Mouse (Mus musculus) adrenal gland, postnatal 36 days (tissue): Measurements from ENCODE around the gene Fgfbp3. TPM values are rescaled to one million over a fixed set of nuclear protein-coding genes. Genes with fewer than 3 reads are reported as not detected.
A peak's percentile ranks its signal among the peaks of the same experiment; 100 is the strongest.
"Not testable (repeated sequence)": the region's sequence is repeated elsewhere in the genome, so short reads cannot be mapped to it uniquely, and the experiment has no call there.

Experiments
- DNase-seq, 2 experiments: peaks; one replicate each; pipeline ENCODE4 v3.0.0; 2021; ENCODE audit warnings: mixed read lengths in 1 of 2
- long read RNA-seq, 2 experiments: library from polyadenylated mRNA; stranded (forward); transcript quantifications; one replicate each; pipeline ENCODE4 v2.0.0; 2021; ENCODE audit warnings: borderline sequencing depth in 2 of 2
- total RNA-seq, 2 experiments: library from RNA; stranded (reverse); gene quantifications; 2 replicates each; pipeline ENCODE4 v1.2.3; 2021

Fgfbp3 gene
- 1 to 10 TPM; 2.8 to 3.7 TPM for total RNA-seq
- long read RNA-seq, experiment 1, partial matches to known transcripts = 17 of 17 reads
- long read RNA-seq, experiment 1, other reads (novel, unspliced or antisense) = 0 of 17 reads
- long read RNA-seq, experiment 2, partial matches to known transcripts = 2 of 2 reads
- long read RNA-seq, experiment 2, other reads (novel, unspliced or antisense) = 0 of 2 reads

- DNase-seq = no peak
These were observed at the start of gene Fgfbp3 for GRCm38 (mm10) chr19:36919466-36919865. Gene Fgfbp3, minus strand, starts transcription at chr19:36919615.

DNA sequence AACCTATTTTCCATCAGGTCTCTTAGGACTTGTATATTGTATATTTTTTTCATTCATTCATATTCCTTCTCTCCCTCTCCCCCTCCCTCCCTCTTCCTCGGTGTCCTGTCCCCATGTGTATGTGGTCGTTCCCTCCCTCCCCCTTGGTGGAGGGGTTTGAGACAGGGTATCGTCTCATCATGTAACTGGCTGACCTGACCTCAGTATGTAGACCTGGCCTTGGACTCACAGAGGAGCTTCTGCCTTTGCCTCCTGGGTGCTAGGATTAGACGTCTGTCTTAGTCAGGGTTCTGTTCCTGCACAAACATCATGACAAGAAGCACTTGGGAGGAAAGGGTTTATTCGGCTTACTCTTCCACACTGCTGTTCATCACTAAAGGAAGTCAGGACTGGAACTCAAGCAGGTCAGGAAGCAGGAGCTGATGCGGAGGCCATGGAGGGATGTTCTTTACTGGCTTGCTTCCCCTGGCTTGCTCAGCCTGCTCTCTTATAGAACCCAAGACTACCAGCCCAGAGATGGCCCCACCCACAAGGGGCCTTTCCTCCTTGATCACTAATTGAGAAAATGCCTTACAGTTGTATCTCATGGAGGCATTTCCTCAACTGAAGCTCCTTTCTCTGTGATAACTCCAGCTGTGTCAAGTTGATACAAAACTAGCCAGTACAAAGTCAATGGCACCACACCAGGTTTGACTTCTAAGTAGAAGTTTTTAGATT is 43.3 kb upstream of the Fgfbp3 start:
- DNase-seq = not testable (repeated sequence)

DNA sequence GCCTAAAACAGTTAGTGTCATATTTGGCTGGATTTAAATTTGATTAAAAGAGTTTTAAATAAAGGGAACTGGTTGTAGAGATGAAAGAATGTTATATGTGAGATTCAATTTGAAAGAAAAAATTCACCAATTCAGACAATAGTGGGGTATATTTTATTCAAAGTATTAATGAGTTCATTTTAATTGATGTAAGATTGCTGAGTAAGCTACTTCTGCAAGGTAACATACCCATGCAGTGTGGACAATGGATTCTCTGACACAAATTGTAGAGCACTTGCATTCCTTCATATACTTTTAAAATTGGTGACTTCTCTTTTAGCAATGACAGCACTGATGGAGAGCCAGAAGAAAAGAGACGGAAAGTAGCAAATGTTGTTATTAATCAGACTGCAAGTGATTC is 41.9 kb upstream of the Fgfbp3 start:
- no peak for DNase-seq

- no peak for DNase-seq
These were observed 38.9 kb upstream of the Fgfbp3 start for GRCm38 (mm10) chr19:36958331-36958730.

DNA sequence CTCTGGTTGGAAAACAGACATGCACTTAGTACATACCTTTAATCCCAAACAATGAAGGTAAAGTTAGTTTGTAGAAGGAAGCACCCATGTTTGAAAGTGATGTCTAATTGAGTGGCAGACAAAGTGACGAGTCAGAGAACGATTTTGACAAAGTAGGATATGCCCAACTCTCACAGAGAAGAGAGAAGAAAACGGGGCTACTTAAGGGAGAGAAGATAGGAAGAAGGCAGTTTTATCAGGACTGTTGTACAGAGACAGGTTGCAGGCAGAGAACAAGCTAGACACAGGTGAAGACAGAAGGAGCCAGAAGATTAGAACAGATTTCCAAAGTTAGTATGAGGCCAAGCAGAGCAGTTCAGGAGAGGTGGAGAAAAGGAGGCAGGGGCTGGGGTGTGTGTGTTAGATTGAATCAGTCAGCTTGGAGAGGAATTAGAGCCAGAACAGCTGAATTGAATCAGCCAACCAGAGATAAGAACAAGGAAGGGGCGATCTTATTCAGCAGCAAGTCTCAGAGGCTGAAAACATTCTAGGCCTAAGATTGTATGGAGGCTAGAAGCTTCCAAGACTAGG is 34.3 kb upstream of the Fgfbp3 start:
- DNase-seq = no peak

GRCm38 (mm10) chr19:36940064-36940463 is 20.6 kb upstream of the Fgfbp3 start:
- DNase-seq = peak; percentile 6 to 16

DNA sequence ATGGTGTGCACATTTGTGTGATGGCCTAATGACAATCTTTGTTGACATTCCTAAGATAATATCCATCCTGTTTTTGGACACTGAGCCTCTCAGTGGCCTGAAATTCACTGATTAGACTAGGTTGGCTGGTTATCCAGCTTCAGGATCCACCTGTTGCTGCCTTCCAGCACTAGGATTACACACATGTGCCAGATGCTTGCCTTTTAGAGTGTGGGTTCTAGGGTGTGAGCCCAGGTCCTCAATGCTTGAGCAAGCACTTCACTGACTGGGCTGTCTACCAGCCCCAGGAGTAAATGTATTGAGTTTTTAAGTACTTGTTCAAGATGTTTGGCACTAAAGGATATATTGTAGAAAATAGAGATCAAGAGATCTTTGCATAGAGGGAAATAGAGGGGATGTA is 18.6 kb upstream of the Fgfbp3 start:
- no peak for DNase-seq

DNA sequence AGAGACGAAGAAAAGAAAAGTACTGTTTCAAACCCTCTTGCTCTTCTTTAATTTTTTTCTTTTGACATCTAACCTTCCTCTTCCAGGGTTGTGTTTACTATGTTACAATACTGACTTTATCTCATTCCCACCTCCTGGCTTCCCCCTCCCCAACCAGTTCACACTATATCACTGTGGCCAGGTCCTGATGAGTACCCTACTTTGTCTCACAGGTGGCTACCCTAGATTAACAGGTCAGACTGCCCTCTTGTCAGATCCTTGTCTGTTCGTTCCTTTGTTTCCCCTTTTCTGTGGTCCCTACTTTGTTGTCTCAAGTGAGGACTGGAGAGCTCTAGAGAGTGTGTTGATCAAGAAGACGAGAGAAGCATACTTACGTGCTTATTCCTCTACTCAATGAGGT is 16.9 kb upstream of the Fgfbp3 start:
- no peak for DNase-seq

DNA sequence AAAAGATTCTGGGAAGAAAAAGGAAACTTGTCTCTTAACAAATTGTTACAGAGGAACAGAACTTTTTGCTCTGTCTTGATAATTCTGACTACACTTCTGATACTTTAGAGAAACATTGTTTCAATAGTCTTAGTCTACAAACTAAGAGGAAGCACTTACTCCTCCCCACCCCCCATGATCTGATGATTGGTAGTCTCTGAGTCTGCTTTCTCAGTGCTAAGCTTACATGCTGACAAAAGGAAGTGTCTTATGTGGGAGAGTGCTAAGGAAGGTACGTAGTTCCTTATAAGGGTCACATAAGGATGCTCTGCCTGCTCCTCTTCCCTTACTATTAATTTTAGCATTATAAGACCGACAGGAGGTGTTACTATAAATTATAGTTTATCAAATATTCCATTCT is 13.2 kb upstream of the Fgfbp3 start:
- DNase-seq = no peak

DNA sequence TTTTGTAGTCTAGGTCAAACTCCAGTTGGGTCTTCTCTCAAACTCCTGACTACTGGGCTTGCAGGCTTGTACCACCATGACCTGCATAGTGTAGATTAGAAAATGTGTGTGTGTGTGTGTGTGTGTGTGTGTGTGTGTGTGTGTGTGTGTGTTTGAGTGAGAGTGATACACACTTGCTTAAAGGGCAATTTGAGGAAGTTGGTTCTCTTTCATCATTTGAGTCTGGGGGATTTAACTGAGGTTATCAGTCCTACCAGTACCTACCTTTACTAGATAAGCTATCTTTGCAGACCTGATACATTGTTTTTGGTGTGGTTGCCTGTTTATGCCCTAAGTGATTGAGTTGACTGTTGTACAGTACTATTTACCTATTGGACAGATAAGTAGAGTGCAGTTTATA is 12.7 kb upstream of the Fgfbp3 start:
- no peak for DNase-seq

DNA sequence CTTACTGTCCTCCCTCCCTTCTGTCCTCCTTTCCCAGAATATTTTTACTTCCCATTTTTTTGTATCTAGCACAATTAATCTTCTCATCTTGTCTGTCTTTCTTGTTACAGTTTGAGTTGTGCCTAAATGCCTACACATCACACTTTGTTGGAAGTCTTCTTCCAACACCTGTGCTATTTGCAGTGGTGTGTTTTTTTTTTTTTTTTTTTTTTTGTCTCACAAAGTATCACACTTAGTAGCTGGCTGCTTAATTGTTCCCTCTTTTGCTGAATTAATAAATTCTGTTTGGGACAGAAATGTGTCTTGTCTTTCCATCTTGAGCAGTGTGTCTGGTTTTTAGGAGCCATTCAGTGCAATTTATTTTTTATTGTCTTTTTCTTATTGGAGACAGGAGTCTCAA is 10.4 kb upstream of the Fgfbp3 start:
- DNase-seq = no peak

DNA sequence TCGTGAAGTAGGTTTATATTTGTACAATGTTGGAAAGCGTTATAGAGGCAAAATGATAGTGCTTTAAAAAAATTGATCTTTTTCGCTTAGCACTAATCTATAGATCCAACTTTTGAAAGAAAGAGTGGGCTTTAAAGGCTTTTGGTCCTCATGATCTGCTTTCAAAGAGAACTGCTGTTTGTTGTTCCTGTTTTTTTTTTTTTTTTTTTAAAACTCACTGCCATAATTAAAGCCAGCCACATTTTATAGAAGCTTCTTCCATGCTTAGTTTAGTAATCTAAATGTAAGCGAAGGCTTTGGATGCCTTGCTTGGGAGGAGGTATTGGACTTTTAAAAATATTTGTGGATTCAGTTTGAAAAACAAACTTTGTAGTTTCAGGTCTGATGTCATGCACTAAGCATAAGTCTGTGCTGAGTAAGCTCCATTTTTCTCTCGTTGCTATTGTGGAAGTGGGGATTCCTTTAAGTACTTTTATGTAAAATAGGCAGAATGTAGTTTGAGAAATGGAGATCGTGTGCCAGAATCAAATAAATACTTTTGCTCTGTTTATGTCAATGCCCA is 8.5 kb upstream of the Fgfbp3 start:
- no peak for DNase-seq

- no peak for DNase-seq
These were observed 7.3 kb upstream of the Fgfbp3 start for GRCm38 (mm10) chr19:36926553-36927236.

- DNase-seq = peak; percentile 87 to 91
These were observed 6.5 kb upstream of the Fgfbp3 start, which contains the start of gene Btaf1 for GRCm38 (mm10) chr19:36925671-36926552. Gene Btaf1, plus strand, starts transcription at chr19:36926079.

GRCm38 (mm10) chr19:36922936-36923335 is 3.5 kb upstream of the Fgfbp3 start:
- DNase-seq = no peak

DNA sequence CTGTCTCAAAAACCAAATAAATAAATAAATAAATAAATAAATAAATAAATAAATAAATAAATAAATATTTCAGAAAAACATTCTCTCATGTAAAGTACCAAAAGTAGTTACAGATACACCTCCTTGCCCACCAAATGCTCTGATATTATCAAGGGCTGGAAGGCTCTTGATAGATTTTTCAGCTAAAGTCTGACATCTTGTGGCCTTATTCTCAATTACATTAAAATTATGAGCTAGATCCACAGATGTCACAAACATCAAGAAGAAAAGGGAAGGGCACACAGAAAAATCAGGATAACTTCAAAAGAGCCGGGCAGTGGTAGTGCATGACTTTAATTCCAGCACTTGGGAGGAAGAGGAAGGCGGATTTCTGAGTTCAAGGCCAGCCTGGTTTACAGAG is 2.6 kb upstream of the Fgfbp3 start:
- DNase-seq = no peak

DNA sequence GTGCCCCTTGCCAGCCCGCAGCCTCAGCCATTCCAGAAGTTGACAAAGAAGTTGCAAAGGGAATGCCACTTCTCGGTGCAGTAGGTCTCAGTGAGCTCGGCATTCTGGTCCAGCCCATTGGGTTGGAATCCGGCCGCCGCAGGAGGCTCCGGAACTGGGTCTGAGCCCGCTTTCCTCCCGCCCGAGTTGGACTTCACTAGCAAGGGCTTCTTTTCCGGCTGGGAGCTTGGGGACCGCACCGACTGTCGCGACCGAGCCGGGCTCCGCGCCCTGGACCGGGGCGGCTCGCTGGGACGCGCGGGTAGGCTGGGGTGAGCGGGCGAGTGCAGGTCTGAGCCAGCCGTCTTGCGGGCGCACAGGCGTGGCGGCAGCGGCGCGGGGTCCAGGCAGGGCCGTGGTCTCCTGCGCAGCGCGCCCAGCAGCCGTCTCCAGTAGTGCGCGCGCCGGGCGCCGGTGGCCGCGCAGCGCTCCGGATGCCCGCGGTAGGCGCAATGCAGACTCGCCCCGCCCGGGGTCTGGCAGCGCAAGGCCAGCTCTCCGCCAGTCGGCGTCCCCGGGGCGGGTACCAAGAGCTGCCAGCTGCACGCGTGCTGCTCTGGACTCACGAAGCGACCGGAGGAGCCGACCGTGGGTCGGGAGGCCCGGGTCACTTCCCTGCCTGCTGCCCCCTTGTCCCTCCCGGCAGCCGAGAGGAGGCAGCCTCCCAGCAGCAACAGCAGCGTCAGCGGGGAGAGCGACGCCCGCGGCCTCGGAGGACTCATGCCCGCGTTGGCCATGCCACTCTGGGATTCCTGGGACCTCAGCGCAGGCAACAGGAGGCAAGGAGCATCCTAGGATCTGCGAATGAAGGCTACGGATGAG is 744 bp downstream of the Fgfbp3 start:
- DNase-seq = peak; percentile 88 to 90

GRCm38 (mm10) chr19:36916876-36917389 is 2.5 kb downstream of the Fgfbp3 start:
- DNase-seq = no peak

DNA sequence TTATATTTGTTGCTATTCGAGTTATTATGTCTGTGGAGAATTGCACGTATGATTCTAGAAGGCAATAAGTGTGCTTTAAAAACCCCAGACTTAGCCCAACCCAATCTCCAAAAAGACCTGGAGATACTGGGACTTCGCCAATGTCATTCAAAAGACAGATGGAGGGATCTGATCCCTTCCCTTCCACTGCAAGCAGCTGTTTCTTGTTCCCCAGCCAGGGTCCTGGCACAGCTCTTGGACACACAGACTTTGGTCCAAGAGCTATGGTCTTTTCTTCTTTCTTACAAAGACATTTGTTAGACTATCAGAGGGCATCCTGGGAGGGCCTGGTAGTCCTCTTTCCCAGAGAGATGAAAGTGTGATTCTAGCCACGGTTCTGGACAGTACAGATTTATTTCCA is 3.2 kb downstream of the Fgfbp3 start:
- no peak for DNase-seq

DNA sequence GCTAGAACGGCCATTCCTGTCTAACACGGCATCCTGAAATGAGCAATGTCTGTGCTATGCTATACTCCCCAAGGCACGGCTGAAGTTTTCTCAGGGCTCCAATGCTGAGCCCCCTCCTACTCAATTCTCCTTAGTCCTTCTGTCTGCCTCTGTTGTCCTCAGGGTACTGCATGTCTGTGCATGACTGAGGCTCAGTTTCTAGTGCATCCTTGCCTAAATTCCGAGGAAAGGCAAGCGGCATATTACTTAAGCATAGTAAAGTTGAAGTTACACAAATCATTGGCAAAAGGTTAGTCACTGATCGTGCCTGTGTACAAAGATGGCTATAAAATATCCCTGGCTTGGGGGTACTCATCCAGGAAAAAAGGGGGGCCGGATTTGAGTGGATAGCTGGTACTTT is 6.4 kb downstream of the Fgfbp3 start:
- DNase-seq = no peak
